Mouse (Mus musculus): ENCODE results near the gene Fam199x. TPM values are rescaled to one million over a fixed set of nuclear protein-coding genes. Genes with fewer than 3 reads are reported as not detected.

The Fam199x gene
- polyA plus RNA-seq, 1 experiment: 4.9 TPM

GRCm38 (mm10) chrX:137118097-137118746, 68.8 kb downstream of the Fam199x start:
- TF ChIP-seq CTCF (IDR thresholded peaks at IDR 0.05; ENCODE audit: borderline replicate concordance, insufficient read depth, low read depth, low read length): no peak
- TF ChIP-seq POLR2A (IDR thresholded peaks at IDR 0.05; ENCODE audit: borderline replicate concordance, insufficient read depth, low read length): no peak
- H3K27ac ChIP-seq (ENCODE audit: insufficient read depth, low read length): no peak overlapping the region
- no peaks in the 10 kb centered on the region for H3K4me1 ChIP-seq (ENCODE audit: control insufficient read depth, insufficient read depth, low read length)
- 11% methylated on average over 40 of the region's 40 CpGs for WGBS
- DNase-seq: no peak
- H3K4me3 ChIP-seq (replicated peaks; ENCODE audit: insufficient read depth, low read depth, low read length): no peak overlapping the region
- peaks cover 3% of the 10 kb centered on the region; the same call in 1 of the 2 replicates for H3K27me3 ChIP-seq (ENCODE audit: control insufficient read depth, insufficient read depth, low read length)

GRCm38 (mm10) chrX:137119675-137120423, 70.5 kb downstream of the Fam199x start:
- WGBS: 12% methylated on average over 51 of the region's 52 CpGs
- Histone ChIP-seq H3K4me1 (ENCODE audit: control insufficient read depth, insufficient read depth, low read length) (no peaks in the 10 kb centered on the region), H3K27me3 (ENCODE audit: control insufficient read depth, insufficient read depth, low read length) (peaks cover 3% of the 10 kb centered on the region; the same call in 1 of the 2 replicates), H3K4me3 (replicated peaks; ENCODE audit: insufficient read depth, low read depth, low read length) (no peak overlapping the region), H3K27ac (ENCODE audit: insufficient read depth, low read length) (no peak overlapping the region)
- no peak for DNase-seq
- no peak for TF ChIP-seq CTCF (IDR thresholded peaks at IDR 0.05; ENCODE audit: borderline replicate concordance, insufficient read depth, low read depth, low read length)
- no peak for TF ChIP-seq POLR2A (IDR thresholded peaks at IDR 0.05; ENCODE audit: borderline replicate concordance, insufficient read depth, low read length)

GRCm38 (mm10) chrX:137121718-137122117, 72.3 kb downstream of the Fam199x start, which contains the start of gene Esx1:
Gene Esx1, minus strand, starts transcription at chrX:137122083.
- DNase-seq: no peak
- Histone ChIP-seq H3K4me3 (replicated peaks; ENCODE audit: insufficient read depth, low read depth, low read length) (no peak within 1 kb of the TSS), H3K4me1 (ENCODE audit: control insufficient read depth, insufficient read depth, low read length) (no peaks in the 10 kb centered on the region), H3K27me3 (ENCODE audit: control insufficient read depth, insufficient read depth, low read length) (peaks cover 3% of the 10 kb centered on the region; the same call in 1 of the 2 replicates), H3K27ac (ENCODE audit: insufficient read depth, low read length) (no peak within 1 kb of the TSS)
- 7% methylated on average over 18 of the region's 21 CpGs for WGBS
- TF ChIP-seq CTCF (IDR thresholded peaks at IDR 0.05; ENCODE audit: borderline replicate concordance, insufficient read depth, low read depth, low read length) (no peak), POLR2A (IDR thresholded peaks at IDR 0.05; ENCODE audit: borderline replicate concordance, insufficient read depth, low read length) (no peak)

GRCm38 (mm10) chrX:137127542-137127941, 78.1 kb downstream of the Fam199x start:
- Histone ChIP-seq H3K27ac (ENCODE audit: insufficient read depth, low read length) (no peak overlapping the region), H3K4me3 (replicated peaks; ENCODE audit: insufficient read depth, low read depth, low read length) (no peak overlapping the region), H3K27me3 (ENCODE audit: control insufficient read depth, insufficient read depth, low read length) (no peaks in the 10 kb centered on the region; the same call in 1 of the 2 replicates), H3K4me1 (ENCODE audit: control insufficient read depth, insufficient read depth, low read length) (no peaks in the 10 kb centered on the region)
- TF ChIP-seq POLR2A (IDR thresholded peaks at IDR 0.05; ENCODE audit: borderline replicate concordance, insufficient read depth, low read length): no peak
- TF ChIP-seq CTCF (IDR thresholded peaks at IDR 0.05; ENCODE audit: borderline replicate concordance, insufficient read depth, low read depth, low read length): no peak
- DNase-seq: no peak
- 9% methylated on average over 17 of the region's 17 CpGs for WGBS

Other genes with a start within 250 kb of the Fam199x start
- gene Plp1, start 226.9 kb upstream of the Fam199x start, polyA plus RNA-seq (2012; rRNA removed): 1,881 and 2,386 TPM in 2 replicates
- gene Rab9b, start 180.8 kb upstream of the Fam199x start, polyA plus RNA-seq (2012; rRNA removed): 12.2 and 12.9 TPM in 2 replicates
- not detected in 2 replicates for gene H2bfm, start 122.3 kb upstream of the Fam199x start, polyA plus RNA-seq (2012; rRNA removed)
- gene Tmsb15b2, start 74.1 kb upstream of the Fam199x start, polyA plus RNA-seq (2012; rRNA removed): 18.5 and 19.8 TPM in 2 replicates
- 6.4 and 7.7 TPM in 2 replicates for gene Tmsb15l, start 72.7 kb upstream of the Fam199x start, polyA plus RNA-seq (2012; rRNA removed)
- gene Tmsb15b1, start 72.7 kb upstream of the Fam199x start, polyA plus RNA-seq (2012; rRNA removed): 13.2 and 15.0 TPM in 2 replicates
- 219 and 227 TPM in 2 replicates for gene Zcchc18, start 56.4 kb upstream of the Fam199x start, polyA plus RNA-seq (2012; rRNA removed)
- gene Slc25a53, start 11.3 kb upstream of the Fam199x start, polyA plus RNA-seq (2012; rRNA removed): 15.9 and 17.3 TPM in 2 replicates
- not detected in 2 replicates for gene Esx1, start 72.5 kb downstream of the Fam199x start, polyA plus RNA-seq (2012; rRNA removed)

Measured in cerebellum, adult 2 months (tissue).